Mouse (Mus musculus) kidney, embryonic 16.5 days (tissue): ENCODE measurements around the gene Nav2. TPM values are rescaled to one million over a fixed set of nuclear protein-coding genes. Genes with fewer than 3 reads are reported as not detected.
A peak's percentile ranks its signal among the peaks of the same experiment; 100 is the strongest.

Source experiments
- ATAC-seq: fragments of 200-750 bp; cut with Nextera tagmentation; 2 replicates; pipeline ENCODE4 v1.8.0; 2017; ENCODE audit warnings: moderate TSS enrichment; ENCODE audit not compliant: low FRiP score, low TSS enrichment
- H3K27ac ChIP-seq: fragments of 300-500 bp; sonication (generic); 2 replicates; pipeline ENCODE4 v1.5.1; 2014; ENCODE audit warnings: low read length
- H3K27me3 ChIP-seq: fragments of 300-500 bp; sonication (generic); 2 replicates; pipeline ENCODE4 v1.6.1; 2014; ENCODE audit warnings: low read length, control low read depth, mixed read lengths; ENCODE audit not compliant: insufficient read depth
- H3K36me3 ChIP-seq: fragments of 300-500 bp; sonication (generic); 2 replicates; pipeline ENCODE4 v1.6.1; 2014; ENCODE audit warnings: low read length, control low read depth, mixed read lengths; ENCODE audit not compliant: insufficient read depth
- H3K4me1 ChIP-seq: fragments of 300-500 bp; sonication (generic); 2 replicates; pipeline ENCODE4 v1.6.1; 2014; ENCODE audit warnings: low read length, control low read depth, mixed read lengths; ENCODE audit not compliant: insufficient read depth
- H3K4me2 ChIP-seq: fragments of 300-500 bp; sonication (generic); replicated peaks from 2 replicates; pipeline ENCODE4 v1.6.1; 2014; ENCODE audit warnings: low read depth, low read length
- H3K4me3 ChIP-seq: fragments of 300-500 bp; sonication (generic); 2 replicates; pipeline ENCODE4 v1.5.1; 2014; ENCODE audit warnings: mild to moderate bottlenecking, low read length
- H3K9ac ChIP-seq: fragments of 300-500 bp; sonication (generic); replicated peaks from 2 replicates; pipeline ENCODE4 v1.6.1; 2014; ENCODE audit warnings: low read length
- H3K9me3 ChIP-seq: fragments of 300-500 bp; sonication (generic); 2 replicates; pipeline ENCODE4 v1.6.1; 2016; ENCODE audit warnings: low read length, control low read depth
- WGBS: fragments of 180-500 bp; shearing (Covaris S2); extraction: QIAGEN DNeasy Blood & Tissue Kit; methylation state at CpG from one replicate; pipeline ENCODE4 v1.1.7; 2014; 5-methylcytosine and 5-hydroxymethylcytosine counted together
- polyA plus RNA-seq: library from polyadenylated mRNA; unstranded; fragments of >200 nt; fragmentation: Nextera tagmentation; extraction: Ambion mirVana; gene quantifications from 2 replicates; pipeline ENCODE4 v1.2.1, GENCODE M21; 2015

Nav2 gene
- polyA plus RNA-seq, 1 experiment from 2014 or later, result 22.6 TPM

- Histone ChIP-seq H3K4me3 (no peak overlapping the region), H3K9ac (no peak overlapping the region; the same call in 1 of the 2 replicates), H3K4me1 (peaks cover 3% of the 10 kb centered on the region; the same call in 1 of the 2 replicates), H3K4me2 (no peak overlapping the region), H3K9me3 (no peaks in the 10 kb centered on the region), H3K27me3 (0 out of 2 replicates have a peak, but pooled peaks cover 3% of the 10 kb centered on the region), H3K36me3 (no peaks in the 10 kb centered on the region), H3K27ac (no peak overlapping the region; the same call in 1 of the 2 replicates)
- 29% methylated on average over 5 of the region's 5 CpGs for WGBS
- ATAC-seq, result peak; percentile 98
Measured at GRCm38 (mm10) chr7:49152297-49152696, 243.8 kb downstream of the Nav2 start.

- Histone ChIP-seq H3K4me1 (peaks cover 3% of the 10 kb centered on the region; the same call in 1 of the 2 replicates), H3K27ac (peak overlapping the region; percentile 16; the same call in 1 of the 2 replicates), H3K9ac (no peak overlapping the region; the same call in 1 of the 2 replicates), H3K4me3 (no peak overlapping the region), H3K9me3 (no peaks in the 10 kb centered on the region), H3K4me2 (no peak overlapping the region), H3K36me3 (no peaks in the 10 kb centered on the region), H3K27me3 (0 out of 2 replicates have a peak, but pooled peaks cover 3% of the 10 kb centered on the region)
- no peak; the same call in none of the 2 replicates for ATAC-seq
- 35% methylated on average over 9 of the region's 9 CpGs for WGBS
Measured at GRCm38 (mm10) chr7:49152713-49153112, 244.2 kb downstream of the Nav2 start.

GRCm38 (mm10) chr7:49158641-49159381 is 250.3 kb downstream of the Nav2 start:
- Histone ChIP-seq H3K4me3 (no peak overlapping the region), H3K36me3 (no peaks in the 10 kb centered on the region), H3K4me2 (no peak overlapping the region), H3K4me1 (peaks cover 15% of the 10 kb centered on the region; the same call in 1 of the 2 replicates), H3K27ac (no peak overlapping the region), H3K9ac (no peak overlapping the region), H3K27me3 (no peaks in the 10 kb centered on the region), H3K9me3 (no peaks in the 10 kb centered on the region)
- no peak for ATAC-seq
- WGBS, result 62% methylated on average over 12 of the region's 12 CpGs

GRCm38 (mm10) chr7:49159646-49160555 is 251.4 kb downstream of the Nav2 start:
- no peak for ATAC-seq

GRCm38 (mm10) chr7:49162079-49162478 is 253.6 kb downstream of the Nav2 start:
- Histone ChIP-seq H3K4me3 (no peak overlapping the region), H3K4me2 (no peak overlapping the region), H3K27me3 (no peaks in the 10 kb centered on the region), H3K36me3 (no peaks in the 10 kb centered on the region), H3K9me3 (no peaks in the 10 kb centered on the region), H3K4me1 (peaks cover 15% of the 10 kb centered on the region; the same call in 1 of the 2 replicates), H3K9ac (no peak overlapping the region), H3K27ac (no peak overlapping the region)
- 0 out of 2 replicates have a peak, but pooled peaks have one; percentile 40 for ATAC-seq
- 34% methylated on average over 9 of the region's 9 CpGs for WGBS

More at GRCm38 (mm10) chr7:49159646-49160555, 251.4 kb downstream of the Nav2 start:
- H3K27ac ChIP-seq, result no peak overlapping the region
- 79% methylated on average over 18 of the region's 18 CpGs for WGBS
- H3K27me3 ChIP-seq, result no peaks in the 10 kb centered on the region
- H3K4me2 ChIP-seq, result no peak overlapping the region
- H3K4me3 ChIP-seq, result no peak overlapping the region
- peaks cover 15% of the 10 kb centered on the region; the same call in 1 of the 2 replicates for H3K4me1 ChIP-seq
- H3K36me3 ChIP-seq, result no peaks in the 10 kb centered on the region
- no peaks in the 10 kb centered on the region for H3K9me3 ChIP-seq
- H3K9ac ChIP-seq, result no peak overlapping the region

- H3K9ac ChIP-seq, result no peak overlapping the region
- no peak for ATAC-seq
- 77% methylated on average over 11 of the region's 11 CpGs for WGBS
Measured at GRCm38 (mm10) chr7:49163789-49164188, 255.3 kb downstream of the Nav2 start.

GRCm38 (mm10) chr7:49164868-49165267 is 256.4 kb downstream of the Nav2 start:
- no peak overlapping the region for H3K4me2 ChIP-seq
- no peaks in the 10 kb centered on the region for H3K9me3 ChIP-seq
- no peak overlapping the region for H3K27ac ChIP-seq
- H3K4me3 ChIP-seq, result no peak overlapping the region
- WGBS, result 93% methylated on average over 8 of the region's 8 CpGs
- H3K27me3 ChIP-seq, result no peaks in the 10 kb centered on the region
- ATAC-seq, result no peak
- H3K36me3 ChIP-seq, result no peaks in the 10 kb centered on the region
- peaks cover 8% of the 10 kb centered on the region; the same call in 1 of the 2 replicates for H3K4me1 ChIP-seq
- H3K9ac ChIP-seq, result no peak overlapping the region

More at GRCm38 (mm10) chr7:49163789-49164188, 255.3 kb downstream of the Nav2 start:
- Histone ChIP-seq H3K36me3 (no peaks in the 10 kb centered on the region), H3K27me3 (no peaks in the 10 kb centered on the region), H3K4me3 (no peak overlapping the region), H3K27ac (no peak overlapping the region), H3K4me1 (peaks cover 15% of the 10 kb centered on the region; the same call in 1 of the 2 replicates), H3K4me2 (no peak overlapping the region), H3K9me3 (no peaks in the 10 kb centered on the region)

- no peaks in the 10 kb centered on the region for H3K27me3 ChIP-seq
- ATAC-seq, result no peak
- no peak overlapping the region for H3K27ac ChIP-seq
- H3K9ac ChIP-seq, result no peak overlapping the region
- H3K4me2 ChIP-seq, result no peak overlapping the region
- H3K4me1 ChIP-seq, result no peaks in the 10 kb centered on the region; the same call in 1 of the 2 replicates
- H3K4me3 ChIP-seq, result no peak overlapping the region
- 68% methylated on average over 3 of the region's 3 CpGs for WGBS
- no peaks in the 10 kb centered on the region for H3K9me3 ChIP-seq
- no peaks in the 10 kb centered on the region for H3K36me3 ChIP-seq
Measured at GRCm38 (mm10) chr7:49172926-49173325, 264.4 kb downstream of the Nav2 start.

- H3K4me2 ChIP-seq, result no peak overlapping the region
- 77% methylated on average over 9 of the region's 9 CpGs for WGBS
- H3K9me3 ChIP-seq, result no peaks in the 10 kb centered on the region
- H3K9ac ChIP-seq, result no peak overlapping the region
- ATAC-seq, result no peak
- H3K36me3 ChIP-seq, result no peaks in the 10 kb centered on the region
- H3K4me3 ChIP-seq, result no peak overlapping the region
- H3K4me1 ChIP-seq, result no peaks in the 10 kb centered on the region; the same call in 1 of the 2 replicates
- no peaks in the 10 kb centered on the region for H3K27me3 ChIP-seq
- H3K27ac ChIP-seq, result no peak overlapping the region
Measured at GRCm38 (mm10) chr7:49175784-49176409, 267.4 kb downstream of the Nav2 start.
